10 mouse cellular contexts compared by ENCODE assay signal in the genomic region with DNA sequence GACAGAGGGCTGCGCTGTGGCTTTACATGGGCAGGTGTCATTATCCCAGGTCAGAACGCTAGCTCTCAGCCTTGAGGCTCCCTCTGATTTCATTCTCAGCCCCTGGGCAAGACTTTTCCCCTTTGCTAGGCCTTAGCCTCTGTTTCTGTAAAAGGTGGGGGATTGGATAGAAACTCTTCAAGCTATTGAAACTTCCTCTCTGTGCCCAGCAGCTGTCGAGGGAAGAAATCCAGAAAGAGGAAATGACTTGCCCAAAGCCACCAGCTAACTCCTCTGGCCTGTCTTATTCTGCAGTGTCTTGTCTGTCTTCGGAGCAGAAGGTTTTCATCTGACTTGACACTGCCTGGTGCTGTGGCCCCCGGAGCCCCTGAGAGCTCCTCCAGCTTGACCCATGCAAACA. TPM values are rescaled to one million over a fixed set of nuclear protein-coding genes. Genes with fewer than 3 reads are reported as not detected.
DNase-seq lines count a peak whose midpoint lies in the region; ATAC-seq and TF ChIP-seq lines count a peak whose summit lies in the region.
"Had no signal": no experiment of that assay in that cellular context is flagged by ENCODE, and none has a peak within 500 bp of the region (broad histone marks: within the 10 kb centered on the region; RNA-seq: fewer than 3 reads in every experiment).

No protein-coding gene starts in this region.

- no peak overlapping the region for H3K9ac ChIP-seq in heart, adult 2 months (ENCODE audit: low read depth, low read length)
- H3K9ac ChIP-seq in neural tube, embryonic 12.5 days = no peak overlapping the region
- no peak overlapping the region for H3K9ac ChIP-seq in neural tube, embryonic 15.5 days (replicated peaks)

- H3K4me1 ChIP-seq in heart, adult 2 months (ENCODE audit: control insufficient read depth, insufficient read depth, low read length) = no peaks in the 10 kb centered on the region
- H3K4me1 ChIP-seq in neural tube, embryonic 12.5 days = peaks cover 14% of the 10 kb centered on the region; the same call in 1 of the 2 replicates
- H3K4me1 ChIP-seq in neural tube, embryonic 15.5 days = peaks cover 12% of the 10 kb centered on the region

- no peaks in the 10 kb centered on the region for H3K79me2 ChIP-seq in heart, adult 2 months (replicated peaks; ENCODE audit: control insufficient read depth, insufficient read depth, low read length)

- TF ChIP-seq EP300 in heart, adult 2 months (IDR thresholded peaks at IDR 0.05; ENCODE audit: insufficient read depth, low read depth, low read length) = no peak

- H3K27ac ChIP-seq in heart, adult 2 months = no peak overlapping the region
- no peak overlapping the region for H3K27ac ChIP-seq in neural tube, embryonic 12.5 days
- H3K27ac ChIP-seq in neural tube, embryonic 15.5 days (replicated peaks) = no peak overlapping the region

- intact Hi-C loops in heart, adult 2 months (cut with DNase I) = no loop called here

- peak; percentile 12 to 23 for DNase-seq in heart, adult 2 months
- no peak for DNase-seq in heart, postnatal 4 days
- no peak for DNase-seq in layer of hippocampus, postnatal 25 days (ENCODE audit: extremely low spot score in 1 of 2, low spot score in 1 of 2)
- DNase-seq in urinary bladder, postnatal 36 days (ENCODE audit: low spot score in 2 of 2) = no peak
- DNase-seq: cerebellum, adult 18-20 months had no signal

- no peaks in the 10 kb centered on the region for H3K36me3 ChIP-seq in heart, adult 2 months (ENCODE audit: control insufficient read depth, insufficient read depth, low read length)
- no peaks in the 10 kb centered on the region for H3K36me3 ChIP-seq in neural tube, embryonic 12.5 days
- no peaks in the 10 kb centered on the region for H3K36me3 ChIP-seq in neural tube, embryonic 15.5 days

- no peak for TF ChIP-seq POLR2A in heart, adult 2 months (IDR thresholded peaks at IDR 0.05; ENCODE audit: insufficient read depth, low read depth, low read length)

- no peaks in the 10 kb centered on the region for H3K27me3 ChIP-seq in heart, adult 2 months (ENCODE audit: control insufficient read depth, insufficient read depth, low read length)
- H3K27me3 ChIP-seq in neural tube, embryonic 12.5 days (replicated peaks) = no peaks in the 10 kb centered on the region; the same call in 1 of the 2 replicates
- H3K27me3 ChIP-seq in neural tube, embryonic 15.5 days (replicated peaks) = no peaks in the 10 kb centered on the region

- H3K4me3 ChIP-seq in heart, adult 2 months = no peak overlapping the region
- H3K4me3 ChIP-seq in neural tube, embryonic 12.5 days = no peak overlapping the region
- H3K4me3 ChIP-seq in neural tube, embryonic 15.5 days (replicated peaks) = no peak overlapping the region

- TF ChIP-seq CTCF in heart, adult 2 months (IDR thresholded peaks at IDR 0.05) = no peak

- WGBS in heart, adult 2 months = 68% methylated on average over 5 of the region's 5 CpGs
- WGBS in neural tube, embryonic 12.5 days = 82% methylated on average over 5 of the region's 5 CpGs
- 87% methylated on average over 5 of the region's 5 CpGs for WGBS in neural tube, embryonic 15.5 days

- ATAC-seq in neural tube, embryonic 12.5 days (ENCODE audit: low FRiP score, low read depth) = no peak
- ATAC-seq in neural tube, embryonic 15.5 days (ENCODE audit: low FRiP score) = no peak
- peak; percentile 30 to 40 for ATAC-seq in hematopoietic stem cell, adult 5-6 weeks (replicated peaks in 1 of 2; ENCODE audit: insufficient read depth in 1 of 2, low FRiP score in 2 of 2, low TSS enrichment in 1 of 2, low read depth in 1 of 2, poor library complexity in 2 of 2, severe bottlenecking in 2 of 2)
- peak; percentile 32 for ATAC-seq in megakaryocyte progenitor cell, adult 5-6 weeks (replicated peaks; ENCODE audit: poor library complexity)

- H3K4me2 ChIP-seq in neural tube, embryonic 12.5 days (replicated peaks) = peak overlapping the region; percentile 91; the same call in 1 of the 2 replicates
- no peak overlapping the region for H3K4me2 ChIP-seq in neural tube, embryonic 15.5 days

- no peaks in the 10 kb centered on the region for H3K9me3 ChIP-seq in neural tube, embryonic 12.5 days
- H3K9me3 ChIP-seq in neural tube, embryonic 15.5 days (replicated peaks) = no peaks in the 10 kb centered on the region

RNA-seq across cellular contexts. Expression of a gene that starts 1.0 kb away (rescaled TPM):
- not detected for total RNA-seq in heart, adult 2 months (2021)
- 0.50 and 1.7 TPM in 2 replicates for polyA plus RNA-seq in heart, adult 2 months (2012; rRNA removed)
- under 1 TPM; 0.59 to 0.71 TPM for total RNA-seq in heart, postnatal 4 days (2021)
- polyA plus RNA-seq in neural tube, embryonic 12.5 days (2016; fragmentation: Nextera tagmentation; extraction: Ambion mirVana) = 1.1 and 1.2 TPM in 2 replicates
- 1.5 TPM in 2 replicates for polyA plus RNA-seq in neural tube, embryonic 15.5 days (2015; fragmentation: Nextera tagmentation; extraction: Ambion mirVana)
- 1.4 and 3.1 TPM in 2 replicates for total RNA-seq in hematopoietic stem cell, adult 5-6 weeks (2017)
- 0.66 and 5.7 TPM in 2 replicates for total RNA-seq in megakaryocyte progenitor cell, adult 5-6 weeks (2015)
- total RNA-seq in megakaryocyte progenitor cell, adult 5-6 weeks (2017) = 2.4 and 8.4 TPM in 2 replicates
- under 1 TPM in 1 of 2 experiments, not detected in 1; 0.91 TPM for total RNA-seq in layer of hippocampus, postnatal 25 days (2021)
- total RNA-seq: layer of hippocampus, adult 2 months had no signal

RNA-seq across cellular contexts. Expression of a gene that starts 1.4 kb away (rescaled TPM):
- not detected for total RNA-seq in heart, adult 2 months (2021)
- 0.18 and 0.59 TPM in 2 replicates for polyA plus RNA-seq in heart, adult 2 months (2012; rRNA removed)
- total RNA-seq in heart, postnatal 4 days (2021) = not detected
- 0.59 and 0.96 TPM in 2 replicates for polyA plus RNA-seq in neural tube, embryonic 12.5 days (2016; fragmentation: Nextera tagmentation; extraction: Ambion mirVana)
- 1.7 and 1.8 TPM in 2 replicates for polyA plus RNA-seq in neural tube, embryonic 15.5 days (2015; fragmentation: Nextera tagmentation; extraction: Ambion mirVana)
- 0.15 and 0.38 TPM in 2 replicates for total RNA-seq in hematopoietic stem cell, adult 5-6 weeks (2017)
- 0.30 and 0.93 TPM in 2 replicates for total RNA-seq in megakaryocyte progenitor cell, adult 5-6 weeks (2015)
- total RNA-seq in megakaryocyte progenitor cell, adult 5-6 weeks (2017) = 0.24 and 0.33 TPM in 2 replicates
- 1 to 10 TPM; 1.1 TPM for total RNA-seq in layer of hippocampus, postnatal 25 days (2021)

RNA-seq across cellular contexts. Expression of a gene that starts 57.5 kb away (rescaled TPM):
- total RNA-seq in heart, adult 2 months (2021) = 10 to 100 TPM; 24.9 to 29.3 TPM
- polyA plus RNA-seq in heart, adult 2 months (2012; rRNA removed) = 11.5 and 22.7 TPM in 2 replicates
- total RNA-seq in heart, postnatal 4 days (2021) = 10 to 100 TPM; 16.4 to 17.5 TPM
- polyA plus RNA-seq in neural tube, embryonic 12.5 days (2016; fragmentation: Nextera tagmentation; extraction: Ambion mirVana) = 31.8 and 34.6 TPM in 2 replicates
- 29.8 and 33.3 TPM in 2 replicates for polyA plus RNA-seq in neural tube, embryonic 15.5 days (2015; fragmentation: Nextera tagmentation; extraction: Ambion mirVana)
- 22.8 and 23.5 TPM in 2 replicates for total RNA-seq in hematopoietic stem cell, adult 5-6 weeks (2017)
- 9.4 and 10.3 TPM in 2 replicates for total RNA-seq in megakaryocyte progenitor cell, adult 5-6 weeks (2015)
- total RNA-seq in megakaryocyte progenitor cell, adult 5-6 weeks (2017) = 7.1 and 12.1 TPM in 2 replicates
- total RNA-seq in layer of hippocampus, postnatal 25 days (2021) = 10 to 100 TPM; 36.1 to 44.0 TPM

Comparison
In these comparisons a context has a peak if more than half of its experiments do, and no peak if none do; other contexts are left out.
1. DNase-seq: peak in heart, adult 2 months (2 of 2); none in heart, postnatal 4 days (single experiment), layer of hippocampus, postnatal 25 days (0 of 2) and urinary bladder, postnatal 36 days (0 of 2).
2. ATAC-seq: peak in hematopoietic stem cell, adult 5-6 weeks (2 of 2) and megakaryocyte progenitor cell, adult 5-6 weeks (single experiment); none in neural tube, embryonic 12.5 days (single experiment) and neural tube, embryonic 15.5 days (single experiment).